Mouse (Mus musculus) spleen, adult 2 months (tissue): ENCODE measurements around the gene Fzr1. TPM values are rescaled to one million over a fixed set of nuclear protein-coding genes. Genes with fewer than 3 reads are reported as not detected.

Experiments used
- DNase-seq, 2 experiments: peaks; one replicate each; pipeline versions ENCODE4 v3.0.0 to v3.0.0-alpha.2; 2012 to 2021; ENCODE audit warnings: low spot score in 2 of 2, low read depth in 1 of 2
- H3K27ac ChIP-seq: fragments of 200-500 bp; 2 replicates; pipeline ENCODE4 v1.5.1; 2012; ENCODE audit warnings: low read length, inconsistent platforms; ENCODE audit not compliant: insufficient read depth
- H3K27me3 ChIP-seq: fragments of 200-500 bp; 2 replicates; pipeline ENCODE4 v1.6.1; 2012; ENCODE audit warnings: mild to moderate bottlenecking, moderate library complexity, low read length, inconsistent platforms; ENCODE audit not compliant: control insufficient read depth, insufficient read depth
- H3K36me3 ChIP-seq: fragments of 200-500 bp; 2 replicates; pipeline ENCODE4 v1.6.1; 2012; ENCODE audit warnings: mild to moderate bottlenecking, low read length, inconsistent platforms; ENCODE audit not compliant: control insufficient read depth, insufficient read depth
- H3K4me1 ChIP-seq: fragments of 200-500 bp; 2 replicates; pipeline ENCODE4 v1.6.1; 2011; ENCODE audit warnings: inconsistent platforms; ENCODE audit not compliant: control insufficient read depth, insufficient read depth, insufficient read length
- H3K4me3 ChIP-seq: fragments of 200-500 bp; 2 replicates; pipeline ENCODE4 v1.5.1; 2011; ENCODE audit warnings: mild to moderate bottlenecking, inconsistent platforms; ENCODE audit not compliant: insufficient read depth, insufficient read length; ENCODE audit errors: extremely low read depth
- CTCF ChIP-seq: fragments of 200-500 bp; IDR thresholded peaks from 2 replicates; pipeline ENCODE4 v1.5.1; 2011; ENCODE audit warnings: mild to moderate bottlenecking, inconsistent platforms; ENCODE audit not compliant: insufficient read depth, insufficient read length, insufficient replicate concordance; ENCODE audit errors: extremely low read depth
- POLR2A ChIP-seq: fragments of 200-500 bp; IDR thresholded peaks from 2 replicates; pipeline ENCODE4 v1.6.1; 2011; ENCODE audit warnings: low read depth, low read length, inconsistent platforms
- WGBS: fragments of 180-500 bp; shearing (Covaris S2); methylation state at CpG from one replicate; pipeline ENCODE4 v1.1.7; 2018; 5-methylcytosine and 5-hydroxymethylcytosine counted together
- polyA plus RNA-seq: library from polyadenylated mRNA; depleted of rRNA; stranded (reverse); fragments of >200 nt; gene quantifications from 2 replicates; pipeline ENCODE4 v1.2.3, GENCODE M21; 2012

Fzr1 gene
- polyA plus RNA-seq, 1 experiment, result 127 TPM

DNA sequence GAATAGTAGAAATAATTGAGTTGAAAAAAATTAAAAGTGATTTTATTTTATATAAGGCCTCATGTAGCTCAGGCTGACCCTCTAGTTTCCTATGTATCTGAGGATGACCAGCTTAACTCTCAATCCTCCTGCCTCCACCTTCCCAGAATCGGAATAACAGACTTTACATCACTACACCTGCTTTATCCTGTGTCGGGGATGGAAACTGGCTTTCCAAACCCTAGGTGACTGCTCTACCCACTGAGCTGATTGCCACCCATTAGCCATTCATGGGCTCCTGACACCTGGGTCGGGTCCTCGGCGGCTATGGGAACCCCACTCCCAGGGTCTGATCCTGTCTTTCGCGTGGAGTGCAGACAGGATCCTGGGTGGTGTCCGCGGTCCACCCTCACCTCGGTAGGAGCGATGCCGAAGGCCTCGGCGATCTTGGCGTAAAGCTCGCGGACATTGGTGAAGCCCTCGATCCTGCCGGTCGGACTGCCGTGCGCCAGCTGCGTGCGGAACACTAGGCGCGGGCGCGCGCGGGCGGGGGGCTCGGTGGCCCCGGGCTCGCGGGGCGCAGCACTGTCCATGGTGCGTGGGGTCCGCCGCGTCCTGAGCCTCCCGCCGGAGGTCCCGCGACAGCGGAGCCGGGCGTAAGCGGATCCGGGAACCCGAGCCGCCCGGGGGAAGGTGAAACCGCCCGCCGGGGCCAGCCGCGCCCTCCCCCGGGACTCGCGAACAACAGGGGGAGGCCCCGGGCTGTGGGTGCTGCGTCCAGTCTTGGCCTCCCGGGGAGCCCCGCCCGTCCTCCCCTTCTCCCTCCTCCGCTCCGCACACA, 35.4 kb downstream of the Fzr1 start, which contains the start of gene Gipc3:
TSS of gene Gipc3 (minus strand) at position 581 of the 820 bp plus-strand sequence.
- Histone ChIP-seq H3K27ac (no peak within 1 kb of the TSS), H3K36me3 (no peaks in the 10 kb centered on the region; the same call in 1 of the 2 replicates), H3K4me1 (peaks cover 23% of the 10 kb centered on the region), H3K27me3 (peaks cover 4% of the 10 kb centered on the region), H3K4me3 (peak within 1 kb of the TSS; percentile 45)
- 5% methylated on average over 61 of the region's 67 CpGs for WGBS
- no peak for TF ChIP-seq CTCF
- no peak for TF ChIP-seq POLR2A
- DNase-seq, result peak in 1 of 2 experiments; percentile 48

- 45% methylated on average over 16 of the region's 16 CpGs for WGBS
- peak; percentile 87 for TF ChIP-seq CTCF
- TF ChIP-seq POLR2A, result no peak
- peak in 1 of 2 experiments; percentile 69 for DNase-seq
- H3K4me1 ChIP-seq, result peaks cover 16% of the 10 kb centered on the region
- H3K27me3 ChIP-seq, result peaks cover 4% of the 10 kb centered on the region
- no peaks in the 10 kb centered on the region for H3K36me3 ChIP-seq
- H3K4me3 ChIP-seq, result no peak overlapping the region
- no peak overlapping the region for H3K27ac ChIP-seq
These were observed 36.9 kb downstream of the Fzr1 start for GRCm38 (mm10) chr10:81341333-81341949.

GRCm38 (mm10) chr10:81340551-81341332, 37.6 kb downstream of the Fzr1 start:
- no peak for DNase-seq
- no peaks in the 10 kb centered on the region for H3K36me3 ChIP-seq
- no peak overlapping the region for H3K27ac ChIP-seq
- H3K4me1 ChIP-seq, result peaks cover 14% of the 10 kb centered on the region
- H3K4me3 ChIP-seq, result no peak overlapping the region
- WGBS, result 79% methylated on average over 17 of the region's 17 CpGs
- TF ChIP-seq POLR2A, result no peak
- no peak for TF ChIP-seq CTCF
- peaks cover 4% of the 10 kb centered on the region for H3K27me3 ChIP-seq

GRCm38 (mm10) chr10:81336558-81336957, 41.8 kb downstream of the Fzr1 start:
- H3K4me3 ChIP-seq, result no peak overlapping the region
- H3K4me1 ChIP-seq, result no peaks in the 10 kb centered on the region; the same call in 1 of the 2 replicates
- no peaks in the 10 kb centered on the region for H3K27me3 ChIP-seq
- 90% methylated on average over 4 of the region's 4 CpGs for WGBS
- peaks cover 8% of the 10 kb centered on the region for H3K36me3 ChIP-seq
- no peak for DNase-seq
- H3K27ac ChIP-seq, result no peak overlapping the region
- TF ChIP-seq CTCF (no peak), POLR2A (no peak)

- no peak for DNase-seq
- H3K4me3 ChIP-seq, result no peak overlapping the region
- peaks cover 8% of the 10 kb centered on the region for H3K36me3 ChIP-seq
- TF ChIP-seq CTCF, result no peak
- no peak for TF ChIP-seq POLR2A
- WGBS, result 85% methylated on average over 19 of the region's 19 CpGs
- peaks cover 2% of the 10 kb centered on the region for H3K4me1 ChIP-seq
- H3K27me3 ChIP-seq, result no peaks in the 10 kb centered on the region
- H3K27ac ChIP-seq, result no peak overlapping the region
These were observed 42.6 kb downstream of the Fzr1 start for GRCm38 (mm10) chr10:81335393-81336340.

- H3K4me3 ChIP-seq, result no peak overlapping the region
- TF ChIP-seq CTCF, result no peak
- TF ChIP-seq POLR2A, result no peak
- no peaks in the 10 kb centered on the region for H3K27me3 ChIP-seq
- peaks cover 8% of the 10 kb centered on the region for H3K36me3 ChIP-seq
- H3K4me1 ChIP-seq, result peaks cover 16% of the 10 kb centered on the region
- no peak for DNase-seq
- 85% methylated on average over 11 of the region's 11 CpGs for WGBS
- no peak overlapping the region for H3K27ac ChIP-seq
These were observed 44.0 kb downstream of the Fzr1 start for GRCm38 (mm10) chr10:81334324-81334723.
